Comparison of ENCODE assay signal across 8 mouse cellular contexts in genomic region chr2:22721522-22722470, GRCm38 (mm10). TPM values are rescaled to one million over a fixed set of nuclear protein-coding genes. Genes with fewer than 3 reads are reported as not detected.
DNase-seq lines count a peak whose midpoint lies in the region; ATAC-seq lines count a peak whose summit lies in the region.

No protein-coding gene starts in this region.

- no peak overlapping the region for H3K9ac ChIP-seq in limb, embryonic 11.5 days (ENCODE audit: low read length)
- H3K9ac ChIP-seq in hindbrain, embryonic 11.5 days (ENCODE audit: low read depth, low read length): no peak overlapping the region

- no peak overlapping the region for H3K4me3 ChIP-seq in limb, embryonic 11.5 days (ENCODE audit: low read depth, low read length)
- no peak overlapping the region for H3K4me3 ChIP-seq in limb, embryonic 10.5 days
- H3K4me3 ChIP-seq in hindbrain, embryonic 11.5 days (ENCODE audit: low read depth, low read length): no peak overlapping the region

- H3K27me3 ChIP-seq in limb, embryonic 11.5 days (ENCODE audit: control insufficient read depth, insufficient read depth, low read length): no peaks in the 10 kb centered on the region
- H3K27me3 ChIP-seq in limb, embryonic 10.5 days (ENCODE audit: low read depth, poor library complexity, severe bottlenecking): no peaks in the 10 kb centered on the region
- no peaks in the 10 kb centered on the region for H3K27me3 ChIP-seq in hindbrain, embryonic 11.5 days (ENCODE audit: control insufficient read depth, insufficient read depth, low read length)

- no peaks in the 10 kb centered on the region for H3K9me3 ChIP-seq in limb, embryonic 11.5 days (ENCODE audit: control insufficient read depth, low read length)
- no peaks in the 10 kb centered on the region for H3K9me3 ChIP-seq in limb, embryonic 10.5 days (replicated peaks)
- H3K9me3 ChIP-seq in hindbrain, embryonic 11.5 days (ENCODE audit: control insufficient read depth, low read length): no peaks in the 10 kb centered on the region

- 31% methylated on average over 8 of the region's 8 CpGs for WGBS in limb, embryonic 11.5 days
- WGBS in limb, embryonic 10.5 days: 33% methylated on average over 8 of the region's 8 CpGs
- 30% methylated on average over 8 of the region's 8 CpGs for whole genome bisulfite sequencing in hindbrain, embryonic 11.5 days

- no peaks in the 10 kb centered on the region for H3K36me3 ChIP-seq in limb, embryonic 11.5 days (ENCODE audit: control insufficient read depth, insufficient read depth, low read length)
- H3K36me3 ChIP-seq in limb, embryonic 10.5 days: no peaks in the 10 kb centered on the region
- H3K36me3 ChIP-seq in hindbrain, embryonic 11.5 days (ENCODE audit: control insufficient read depth, insufficient read depth, low read length): no peaks in the 10 kb centered on the region

- H3K4me2 ChIP-seq in limb, embryonic 11.5 days (ENCODE audit: low read depth, severe bottlenecking): no peak overlapping the region
- no peak overlapping the region for H3K4me2 ChIP-seq in hindbrain, embryonic 11.5 days (replicated peaks; ENCODE audit: low read depth, low read length)

- DNase-seq in limb, embryonic 11.5 days (ENCODE audit: low spot score): peak; percentile 55
- no peak for DNase-seq in limb, embryonic 10.5 days (ENCODE audit: low spot score)
- DNase-seq in cerebellum, adult 9-10 months: peak; percentile 73
- DNase-seq in forelimb bud, embryonic 11.5 days (ENCODE audit: low read depth, low spot score): peak; percentile 73
- DNase-seq in hindbrain, embryonic 11.5 days (ENCODE audit: low spot score): peak; percentile 77
- DNase-seq in layer of hippocampus, adult 9-10 months (ENCODE audit: low spot score): peak; percentile 96
- DNase-seq in lung, postnatal 25 days (ENCODE audit: low spot score): peak; percentile 73
- peak; percentile 41 for DNase-seq in right cerebral cortex, postnatal 25 days

- no peak overlapping the region for H3K27ac ChIP-seq in limb, embryonic 11.5 days (replicated peaks; ENCODE audit: low read depth, low read length)
- no peak overlapping the region for H3K27ac ChIP-seq in limb, embryonic 10.5 days
- no peak overlapping the region for H3K27ac ChIP-seq in hindbrain, embryonic 11.5 days (ENCODE audit: low read depth, low read length)

- peak; percentile 67; the same call in 1 of the 2 replicates for ATAC-seq in limb, embryonic 11.5 days (ENCODE audit: insufficient number of reproducible peaks, low FRiP score, low TSS enrichment, low read depth)
- peak; percentile 89 for ATAC-seq in hindbrain, embryonic 11.5 days (ENCODE audit: low FRiP score)

- H3K4me1 ChIP-seq in limb, embryonic 11.5 days (ENCODE audit: control insufficient read depth, insufficient read depth, low read length): no peaks in the 10 kb centered on the region
- no peaks in the 10 kb centered on the region for H3K4me1 ChIP-seq in limb, embryonic 10.5 days
- no peaks in the 10 kb centered on the region for H3K4me1 ChIP-seq in hindbrain, embryonic 11.5 days (replicated peaks; ENCODE audit: control insufficient read depth, insufficient read depth, low read length)

RNA-seq across cellular contexts. Expression of gene Apbb1ip, which starts 52.1 kb away (rescaled TPM):
- 0.35 and 0.77 TPM in 2 replicates for polyA plus RNA-seq in limb, embryonic 11.5 days (2014; fragmentation: Nextera tagmentation; extraction: Ambion mirVana)
- polyA plus RNA-seq in limb, embryonic 10.5 days (2016; fragmentation: Nextera tagmentation; extraction: Ambion mirVana): 0.33 and 0.39 TPM in 2 replicates
- 0.81 and 1.2 TPM in 2 replicates for polyA plus RNA-seq in hindbrain, embryonic 11.5 days (2014; fragmentation: Nextera tagmentation; extraction: Ambion mirVana)
